Mouse (Mus musculus): Measurements from ENCODE around the gene Olfr1512.

- no peak for TF ChIP-seq REST (IDR thresholded peaks at IDR 0.05; ENCODE audit: insufficient read depth, insufficient read length)
- TF ChIP-seq POLR2A (IDR thresholded peaks at IDR 0.05; ENCODE audit: insufficient read length, low read depth) = no peak
- TF ChIP-seq POLR2AphosphoS2 (IDR thresholded peaks at IDR 0.05; ENCODE audit: insufficient read length, low read depth) = no peak
- no peak for TF ChIP-seq E2F4 (IDR thresholded peaks at IDR 0.05; ENCODE audit: insufficient read depth)
- TF ChIP-seq TCF12 (IDR thresholded peaks at IDR 0.05; ENCODE audit: insufficient read depth, poor library complexity, severe bottlenecking) = no peak
Measured at GRCm38 (mm10) chr14:52427686-52428085, 48.7 kb upstream of the Olfr1512 start.

Data from myocyte (in vitro differentiated cells).